Mouse (Mus musculus) olfactory bulb, adult 2 months (tissue): ENCODE results near the gene Hnrnpul1.

Experiments used
- CTCF ChIP-seq: fragments of 200-500 bp; IDR thresholded peaks from 2 replicates; pipeline ENCODE4 v1.5.1; 2012; ENCODE audit warnings: low read depth, mild to moderate bottlenecking, low read length, moderate library complexity; ENCODE audit not compliant: insufficient read depth
- POLR2A ChIP-seq: fragments of 200-500 bp; IDR thresholded peaks from 2 replicates; pipeline ENCODE4 v1.6.1; 2012; ENCODE audit warnings: mild to moderate bottlenecking, low read depth, low read length, moderate library complexity; ENCODE audit not compliant: insufficient read depth

DNA sequence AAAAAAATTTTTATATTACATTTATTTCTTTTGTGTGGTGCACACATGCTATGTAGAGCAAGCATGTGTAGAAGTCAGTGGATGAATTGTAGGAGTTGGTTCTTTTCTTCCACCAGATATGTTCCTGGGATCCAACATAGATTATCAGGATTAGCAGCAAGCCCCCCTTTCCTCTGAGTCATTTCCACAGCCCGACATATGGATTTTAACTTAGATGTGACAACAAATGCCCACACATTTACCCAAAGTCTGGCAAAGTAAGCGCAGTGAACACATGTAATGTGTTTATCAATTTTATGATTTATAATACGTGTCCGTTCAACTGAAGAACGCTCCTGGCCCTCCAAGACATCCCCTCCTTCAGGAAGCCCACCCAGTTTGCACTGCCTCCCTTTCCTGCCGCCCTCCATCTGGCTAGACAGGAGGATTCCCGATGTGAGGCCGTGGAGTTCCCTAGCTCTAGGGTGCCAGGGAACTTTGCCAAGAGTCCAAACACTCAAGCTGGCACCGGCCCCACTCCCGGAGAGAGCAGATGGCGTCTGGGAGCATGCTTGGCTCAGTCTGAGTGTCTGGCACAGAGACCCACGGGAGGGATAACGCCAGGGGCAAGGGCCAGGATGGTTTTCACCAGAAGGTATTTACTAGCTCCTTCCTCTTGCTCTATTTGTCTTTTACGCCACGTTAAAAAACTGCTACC, 78.3 kb downstream of the Hnrnpul1 start:
- TF ChIP-seq POLR2A: 0 out of 2 replicates have a peak, but pooled peaks have one; percentile 27
- no peak for TF ChIP-seq CTCF
